Mouse (Mus musculus) heart, embryonic 16.5 days (tissue): ENCODE data around the gene Zc3h7b. TPM values are rescaled to one million over a fixed set of nuclear protein-coding genes. Genes with fewer than 3 reads are reported as not detected.
A peak's percentile ranks its signal among the peaks of the same experiment; 100 is the strongest.
"Not testable (repeated sequence)": the region's sequence is repeated elsewhere in the genome, so short reads cannot be mapped to it uniquely, and the experiment has no call there.

Experiments
- ATAC-seq: fragments of 200-750 bp; cut with Nextera tagmentation; replicated peaks from 2 replicates; pipeline ENCODE4 v1.8.0; 2017; ENCODE audit warnings: moderate number of reproducible peaks; ENCODE audit not compliant: insufficient read depth, low FRiP score; ENCODE audit errors: extremely low read depth
- H3K27ac ChIP-seq: fragments of 300-500 bp; sonication (generic); 2 replicates; pipeline ENCODE4 v1.5.1; 2014; ENCODE audit warnings: mild to moderate bottlenecking, low read length, control low read depth, moderate library complexity
- H3K27me3 ChIP-seq: fragments of 300-500 bp; sonication (generic); 2 replicates; pipeline ENCODE4 v1.6.1; 2014; ENCODE audit warnings: low read length, mixed read lengths; ENCODE audit not compliant: control insufficient read depth, insufficient read depth
- H3K36me3 ChIP-seq: fragments of 300-500 bp; sonication (generic); 2 replicates; pipeline ENCODE4 v1.6.1; 2014; ENCODE audit not compliant: control insufficient read depth, insufficient read depth
- H3K4me1 ChIP-seq: fragments of 300-500 bp; sonication (generic); 2 replicates; pipeline ENCODE4 v1.6.1; 2014; ENCODE audit warnings: low read length, mixed read lengths; ENCODE audit not compliant: control insufficient read depth, insufficient read depth
- H3K4me2 ChIP-seq: fragments of 300-500 bp; sonication (generic); 2 replicates; pipeline ENCODE4 v1.6.1; 2014; ENCODE audit warnings: low read depth, mild to moderate bottlenecking, control low read depth, low read length
- H3K4me3 ChIP-seq: fragments of 300-500 bp; sonication (generic); 2 replicates; pipeline ENCODE4 v1.5.1; 2014; ENCODE audit warnings: mild to moderate bottlenecking, control low read depth, low read length
- H3K9ac ChIP-seq: fragments of 300-500 bp; sonication (generic); 2 replicates; pipeline ENCODE4 v1.6.1; 2014; ENCODE audit warnings: low read length, control low read depth
- H3K9me3 ChIP-seq: fragments of 300-500 bp; sonication (generic); replicated peaks from 2 replicates; pipeline ENCODE4 v1.6.1; 2016; ENCODE audit warnings: low read length; ENCODE audit not compliant: control insufficient read depth
- WGBS: fragments of 180-500 bp; shearing (Covaris S2); extraction: QIAGEN DNeasy Blood & Tissue Kit; methylation state at CpG from one replicate; pipeline ENCODE4 v1.1.7; 2014; 5-methylcytosine and 5-hydroxymethylcytosine counted together
- polyA plus RNA-seq: library from polyadenylated mRNA; unstranded; fragments of >200 nt; fragmentation: Nextera tagmentation; extraction: Ambion mirVana; gene quantifications from 2 replicates; pipeline ENCODE4 v1.2.1, GENCODE M21; 2015

The Zc3h7b gene
- polyA plus RNA-seq = 18.0 and 19.2 TPM in 2 replicates

DNA sequence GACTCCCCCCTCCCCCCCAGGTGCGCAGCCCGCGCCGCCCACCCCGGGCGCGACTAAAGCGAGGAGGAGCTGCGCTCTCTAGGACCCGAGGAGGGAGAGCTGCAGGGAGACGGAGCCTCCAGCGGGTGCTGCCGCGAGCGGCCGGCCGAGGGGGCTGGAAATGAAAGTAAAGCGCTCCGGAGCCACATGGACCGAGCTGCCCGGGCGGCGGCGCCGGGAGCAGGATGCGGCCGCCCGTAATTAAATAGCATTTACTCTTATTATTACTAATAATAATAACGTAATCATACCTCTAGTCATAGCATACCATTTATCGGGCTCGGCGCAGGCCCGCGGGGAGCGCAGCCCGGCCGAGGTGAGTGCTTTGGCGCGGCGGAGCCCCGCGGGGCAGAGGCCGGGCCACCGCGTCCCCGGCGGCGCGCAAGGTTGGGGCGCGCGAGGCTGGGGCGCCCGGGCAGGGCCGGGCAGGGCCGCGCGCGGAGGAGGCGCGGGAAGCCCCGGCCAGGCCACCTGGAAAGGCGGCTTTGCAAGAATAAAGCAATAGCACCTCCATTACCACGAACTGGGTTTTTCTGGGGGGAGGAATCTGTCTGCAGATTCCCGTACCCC is at the start of gene Zc3h7b, which contains the start of gene Rangap1:
Zc3h7b (plus strand) TSS at position 66 of the 609 bp plus-strand sequence.
Rangap1 (minus strand) TSS at position 539 of the 609 bp plus-strand sequence.
- H3K36me3 ChIP-seq = no peaks in the 10 kb centered on the region
- peak within 1 kb of the TSS; percentile 81 for H3K4me3 ChIP-seq
- H3K4me2 ChIP-seq = peak within 1 kb of the TSS; percentile 71
- peak; percentile 80 for ATAC-seq
- H3K9ac ChIP-seq = peak within 1 kb of the TSS; percentile 98
- H3K27me3 ChIP-seq = no peaks in the 10 kb centered on the region
- WGBS = under 1% methylated on average over 59 of the region's 65 CpGs
- no peaks in the 10 kb centered on the region for H3K9me3 ChIP-seq
- peaks cover 16% of the 10 kb centered on the region for H3K4me1 ChIP-seq
- peak within 1 kb of the TSS; percentile 87 for H3K27ac ChIP-seq

DNA sequence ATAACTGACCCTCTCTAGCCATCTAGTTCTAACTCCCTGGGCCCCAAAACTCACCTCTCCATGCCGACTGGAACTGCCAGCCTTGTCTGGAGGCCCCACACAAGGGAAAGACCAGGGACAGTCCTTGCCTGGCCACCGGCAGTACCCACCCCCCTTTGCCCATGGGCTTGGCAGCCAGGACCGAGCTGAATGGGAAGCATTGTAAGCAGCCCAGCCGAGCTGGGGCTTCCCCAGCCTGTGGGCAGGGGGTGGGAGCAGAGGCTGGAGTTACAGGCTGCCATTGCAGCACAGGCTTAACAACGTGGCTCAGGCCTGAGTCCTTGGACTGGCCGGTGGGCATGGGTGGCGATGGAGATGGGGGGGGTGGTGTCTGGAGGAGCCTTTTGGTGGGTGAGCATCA is 47.7 kb upstream of the Zc3h7b start, which contains the start of gene Chadl:
Chadl (minus strand) TSS at position 113 of the 400 bp plus-strand sequence.
- WGBS = 55% methylated on average over 7 of the region's 7 CpGs
- Histone ChIP-seq H3K27ac (no peak within 1 kb of the TSS), H3K36me3 (no peaks in the 10 kb centered on the region), H3K4me1 (peaks cover 10% of the 10 kb centered on the region), H3K4me3 (no peak within 1 kb of the TSS), H3K9me3 (no peaks in the 10 kb centered on the region), H3K9ac (no peak within 1 kb of the TSS), H3K4me2 (no peak within 1 kb of the TSS), H3K27me3 (peaks cover 29% of the 10 kb centered on the region)
- no peak for ATAC-seq

DNA sequence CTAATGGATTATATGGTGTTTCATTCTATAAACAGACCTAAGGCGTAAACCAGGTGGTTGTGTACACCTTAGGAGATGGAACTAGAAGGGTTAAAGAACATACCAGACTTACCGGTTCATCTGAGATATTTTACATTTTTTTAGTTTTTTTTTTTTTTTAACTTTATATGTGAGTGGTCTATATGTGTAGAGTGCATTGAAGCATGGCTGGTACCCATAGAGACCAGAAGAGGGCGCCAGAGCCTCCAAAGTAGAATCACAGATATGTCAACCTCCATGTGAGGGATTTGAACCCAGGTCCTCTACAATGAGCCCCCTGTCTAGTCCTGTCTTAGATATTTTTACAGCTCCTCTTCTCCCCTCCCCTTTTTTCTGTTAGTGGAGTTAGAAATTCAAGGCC is 47.0 kb upstream of the Zc3h7b start:
- Histone ChIP-seq H3K4me1 (peaks cover 10% of the 10 kb centered on the region), H3K9me3 (no peaks in the 10 kb centered on the region), H3K36me3 (no peaks in the 10 kb centered on the region), H3K4me3 (no peak overlapping the region), H3K4me2 (no peak overlapping the region), H3K9ac (no peak overlapping the region), H3K27ac (no peak overlapping the region), H3K27me3 (peaks cover 22% of the 10 kb centered on the region)
- WGBS = 44% methylated on average over 3 of the region's 3 CpGs
- ATAC-seq = no peak

DNA sequence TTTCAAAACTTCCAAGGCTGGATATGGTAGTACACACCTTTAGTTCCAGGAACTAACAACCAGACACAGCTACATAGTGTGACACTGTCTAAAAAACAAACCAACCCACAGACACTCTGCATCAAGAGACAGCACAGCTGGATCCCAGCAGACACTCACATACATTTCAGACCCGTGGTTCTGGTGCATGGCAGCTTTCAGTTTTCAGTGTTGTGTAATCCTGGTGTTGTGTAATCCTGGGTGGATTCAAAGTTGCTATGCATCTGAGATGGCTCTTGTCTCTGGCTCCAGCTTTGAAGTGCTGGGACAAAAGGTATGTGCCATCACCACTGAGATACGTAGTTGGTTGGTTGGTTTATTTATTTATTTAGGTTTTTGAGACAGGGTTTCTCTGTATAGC is 46.3 kb upstream of the Zc3h7b start:
- Histone ChIP-seq H3K36me3 (peaks cover 1% of the 10 kb centered on the region), H3K4me3 (no peak overlapping the region), H3K9me3 (no peaks in the 10 kb centered on the region), H3K4me2 (no peak overlapping the region), H3K9ac (no peak overlapping the region), H3K4me1 (peaks cover 7% of the 10 kb centered on the region), H3K27me3 (peaks cover 16% of the 10 kb centered on the region), H3K27ac (no peak overlapping the region)
- 62% methylated on average over 2 of the region's 2 CpGs for WGBS
- ATAC-seq = no peak

DNA sequence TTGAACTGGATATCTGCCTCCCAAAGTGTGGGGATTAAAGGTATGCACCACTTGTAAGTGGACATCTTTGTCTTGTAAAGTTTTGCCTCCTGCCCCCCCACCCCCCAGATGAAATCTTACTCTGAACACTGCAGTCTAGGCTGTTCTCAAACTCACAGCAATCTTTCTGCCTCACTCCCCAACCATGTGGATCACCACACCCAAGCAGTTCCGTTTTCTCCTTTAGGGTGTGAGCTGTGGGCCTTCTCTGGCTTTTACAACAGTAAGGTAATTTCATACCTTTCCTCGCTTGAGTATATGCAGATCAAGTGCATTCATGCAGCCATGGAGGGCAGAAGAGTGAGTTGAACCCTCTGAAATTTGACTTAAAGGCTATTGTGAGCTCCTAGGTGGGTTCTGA is 44.7 kb upstream of the Zc3h7b start:
- Histone ChIP-seq H3K9ac (no peak overlapping the region), H3K27ac (no peak overlapping the region), H3K4me2 (no peak overlapping the region), H3K4me3 (no peak overlapping the region), H3K4me1 (no peaks in the 10 kb centered on the region), H3K9me3 (no peaks in the 10 kb centered on the region), H3K27me3 (peaks cover 9% of the 10 kb centered on the region), H3K36me3 (peaks cover 15% of the 10 kb centered on the region)
- ATAC-seq = no peak
- WGBS = 58% methylated on average over 2 of the region's 2 CpGs

DNA sequence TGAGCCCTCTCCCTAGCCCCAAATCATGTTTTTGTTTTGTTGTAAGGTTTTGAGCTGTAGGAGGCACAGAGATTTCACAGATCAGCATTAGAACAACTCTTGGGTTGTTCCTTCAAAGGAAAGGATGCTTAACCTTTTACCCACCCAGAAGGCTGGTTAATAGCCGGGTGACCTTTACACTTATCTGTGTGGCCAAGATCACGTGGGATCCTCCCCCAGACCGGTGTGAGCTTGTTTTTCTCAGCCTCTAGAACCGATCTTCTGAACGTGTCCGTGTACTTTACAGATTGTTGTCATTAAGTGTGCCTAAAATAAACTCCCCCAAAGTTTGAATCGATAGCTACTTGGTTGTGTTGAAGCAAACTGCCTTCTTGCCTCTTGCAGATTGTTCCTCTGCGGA is 44.3 kb upstream of the Zc3h7b start:
- Histone ChIP-seq H3K4me1 (no peaks in the 10 kb centered on the region), H3K9me3 (no peaks in the 10 kb centered on the region), H3K27me3 (peaks cover 7% of the 10 kb centered on the region; the same call in 1 of the 2 replicates), H3K4me2 (no peak overlapping the region), H3K4me3 (no peak overlapping the region), H3K9ac (no peak overlapping the region), H3K36me3 (peaks cover 20% of the 10 kb centered on the region), H3K27ac (no peak overlapping the region)
- no peak for ATAC-seq
- WGBS = 46% methylated on average over 8 of the region's 8 CpGs

DNA sequence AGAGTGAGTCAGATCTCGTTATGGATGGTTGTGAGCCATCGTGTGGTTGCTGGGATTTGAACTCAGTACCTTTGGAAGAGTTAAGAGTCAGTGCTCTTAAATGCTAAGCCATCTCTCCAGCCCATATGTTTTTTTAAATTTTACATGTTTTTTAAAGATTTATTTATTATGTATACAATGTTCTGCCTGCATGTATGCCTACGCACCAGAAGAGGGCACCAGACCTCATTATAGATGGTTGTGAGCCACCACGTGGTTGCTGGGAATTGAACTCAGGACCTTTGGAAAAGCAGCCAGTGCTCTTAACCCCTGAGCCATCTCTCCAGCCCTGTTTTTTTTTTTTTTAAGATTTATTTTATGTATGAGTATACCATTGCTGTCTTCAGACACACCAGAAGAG is 43.5 kb upstream of the Zc3h7b start:
- not testable (repeated sequence) for H3K4me1 ChIP-seq, H3K27ac ChIP-seq, H3K4me2 ChIP-seq, H3K9me3 ChIP-seq, H3K9ac ChIP-seq, ATAC-seq, H3K4me3 ChIP-seq, H3K27me3 ChIP-seq
- WGBS = 74% methylated on average over 4 of the region's 4 CpGs
- H3K36me3 ChIP-seq = peaks cover 26% of the 10 kb centered on the region

DNA sequence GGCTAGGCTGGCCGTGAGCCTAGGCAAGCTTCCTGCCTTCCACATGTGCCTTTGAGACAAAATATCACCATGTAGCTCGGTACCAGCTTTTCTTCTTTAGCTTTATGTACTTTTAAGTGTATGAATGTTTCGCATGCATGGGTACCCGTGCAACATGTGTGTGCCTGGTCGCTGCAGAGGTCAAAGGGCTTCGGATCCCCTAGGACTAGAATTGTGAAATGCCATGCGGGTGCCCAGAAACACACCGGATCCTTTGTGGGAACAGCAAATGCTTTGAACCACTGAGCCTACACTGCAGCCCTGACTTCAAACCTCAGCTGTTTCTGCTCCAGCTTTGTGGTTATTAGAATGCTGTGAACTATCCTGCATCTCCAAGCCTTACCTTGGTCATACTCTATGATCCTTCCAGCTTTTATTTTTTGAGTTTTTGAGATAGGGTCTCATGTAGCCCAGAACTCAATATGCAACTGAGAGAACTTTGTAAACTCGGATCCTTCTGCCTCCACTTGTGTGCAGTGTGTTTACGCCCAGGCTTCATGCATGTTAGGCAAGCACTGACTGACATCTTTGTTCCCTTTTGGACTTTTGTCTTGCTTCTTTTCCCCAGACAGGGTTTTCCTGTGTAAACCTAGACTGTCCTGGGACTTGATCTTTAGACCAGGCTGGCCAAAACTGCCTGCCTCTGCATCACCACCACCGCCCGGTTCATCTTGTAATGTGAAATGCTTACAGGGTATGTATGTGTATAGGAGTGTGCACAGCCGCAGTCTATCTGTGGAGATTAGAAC is 42.4 kb upstream of the Zc3h7b start:
- no peak overlapping the region for H3K27ac ChIP-seq
- H3K9ac ChIP-seq = no peak overlapping the region
- H3K9me3 ChIP-seq = no peaks in the 10 kb centered on the region
- no peak for ATAC-seq
- 87% methylated on average over 13 of the region's 13 CpGs for WGBS
- H3K4me3 ChIP-seq = no peak overlapping the region
- H3K36me3 ChIP-seq = peaks cover 32% of the 10 kb centered on the region
- H3K4me2 ChIP-seq = no peak overlapping the region
- H3K27me3 ChIP-seq = no peaks in the 10 kb centered on the region
- no peaks in the 10 kb centered on the region for H3K4me1 ChIP-seq

DNA sequence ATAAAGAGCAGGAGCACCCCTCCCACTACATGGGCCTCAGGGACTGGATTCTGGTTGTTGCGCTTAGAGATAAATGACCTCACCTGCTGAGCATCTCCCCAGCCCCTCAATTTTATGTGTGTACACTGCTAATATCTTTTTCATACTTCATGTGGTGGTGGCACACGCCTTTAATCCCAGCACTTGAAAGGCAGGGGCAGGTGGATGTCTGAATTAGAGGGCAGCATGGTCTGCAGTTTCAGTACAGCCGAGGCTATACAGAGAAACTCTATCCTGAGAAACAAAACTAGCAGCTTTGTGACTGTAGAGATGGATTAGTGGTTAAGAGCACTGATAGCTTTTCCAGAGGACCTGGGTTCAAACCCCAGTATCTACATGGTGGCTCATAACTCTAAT is 41.8 kb upstream of the Zc3h7b start:
- H3K9ac ChIP-seq = no peak overlapping the region
- H3K36me3 ChIP-seq = peaks cover 36% of the 10 kb centered on the region
- H3K4me2 ChIP-seq = no peak overlapping the region
- H3K27me3 ChIP-seq = no peaks in the 10 kb centered on the region
- no peak overlapping the region for H3K4me3 ChIP-seq
- ATAC-seq = no peak; the same call in 1 of the 2 replicates
- no peaks in the 10 kb centered on the region for H3K9me3 ChIP-seq
- WGBS = 79% methylated on average over 3 of the region's 3 CpGs
- H3K27ac ChIP-seq = no peak overlapping the region
- no peaks in the 10 kb centered on the region for H3K4me1 ChIP-seq
